Mouse (Mus musculus) granulocyte monocyte progenitor cell, adult 5-6 weeks (primary cell): ENCODE data around the gene Csrp1. TPM values are rescaled to one million over a fixed set of nuclear protein-coding genes. Genes with fewer than 3 reads are reported as not detected.
A peak's percentile ranks its signal among the peaks of the same experiment; 100 is the strongest.

Experiments used
- ATAC-seq: replicated peaks from 2 replicates; pipeline ENCODE4 v1.8.0; 2016; ENCODE audit warnings: mild to moderate bottlenecking, moderate TSS enrichment, inconsistent platforms; ENCODE audit not compliant: poor library complexity, severe bottlenecking
- total RNA-seq, 2 experiments: library from RNA; stranded (forward) in 1 of 2; stranded (reverse) in 1 of 2; fragments of 200-712, 200-1000 nt in 1 of 2; fragments of >200 nt in 1 of 2; fragmentation: Nextera tagmentation in 1 of 2; gene quantifications; 2 replicates each; pipeline ENCODE4 v1.2.3; 2014 to 2017

The Csrp1 gene
- total RNA-seq, 2 experiments from 2014 or later: 135 to 138 TPM

DNA sequence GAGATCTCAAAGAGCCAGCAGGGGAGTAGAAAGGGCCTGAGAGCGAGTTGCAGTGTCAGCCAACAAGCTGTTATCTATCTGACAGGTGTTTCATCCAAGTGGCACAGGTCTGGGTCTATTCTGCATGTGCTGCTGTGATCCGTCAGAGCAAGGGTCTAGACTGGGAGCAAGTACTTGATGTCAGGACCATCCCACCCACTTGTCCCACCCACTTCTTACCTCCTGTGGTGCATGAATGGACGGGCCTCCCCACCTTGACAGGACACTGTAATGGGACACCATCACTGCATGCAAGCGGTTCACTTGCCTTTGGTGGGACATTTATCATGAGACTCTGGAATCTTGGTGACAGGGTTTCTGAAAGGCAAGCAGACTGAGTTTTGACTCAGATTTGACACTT lies 10.0 kb downstream of the Csrp1 start:
- ATAC-seq: no peak

DNA sequence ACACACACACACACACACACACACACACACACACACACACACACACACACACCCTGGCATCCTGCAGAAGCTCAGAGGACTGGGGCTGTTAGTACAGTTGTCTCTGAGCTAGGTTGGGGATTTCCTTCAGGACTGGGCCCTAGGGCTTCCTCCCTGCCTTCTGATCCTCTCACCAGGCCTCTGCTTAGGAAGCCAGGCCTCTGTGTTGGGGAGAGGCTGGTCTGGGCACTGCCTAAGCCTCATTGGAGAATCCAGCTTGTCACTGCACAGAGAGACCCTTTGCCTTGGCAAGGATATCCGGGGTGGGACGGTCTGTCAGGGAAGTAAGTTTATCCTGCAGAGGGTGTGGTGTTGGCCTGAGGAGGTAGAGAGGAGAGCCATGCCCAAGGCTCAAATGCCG lies 10.4 kb downstream of the Csrp1 start:
- ATAC-seq: peak; percentile 23

DNA sequence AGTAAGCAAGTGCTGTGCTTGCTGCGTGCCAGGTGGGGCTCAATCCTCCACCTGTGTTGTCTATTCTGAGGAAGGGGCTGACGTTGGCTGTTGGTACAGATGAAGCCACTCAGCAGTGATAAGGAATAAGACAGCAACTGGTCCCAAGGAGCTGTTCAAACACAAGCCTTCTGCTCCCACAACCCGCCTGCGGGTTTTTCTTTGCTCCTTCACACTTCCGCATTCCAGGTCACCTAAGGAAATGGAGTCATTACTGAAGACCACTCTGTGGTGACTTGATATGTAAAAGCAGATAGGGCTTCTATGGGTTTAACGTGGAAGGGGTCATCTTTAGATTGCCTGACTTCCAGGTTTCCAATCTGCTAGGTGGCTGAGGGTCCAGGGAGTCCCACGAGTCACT lies 11.5 kb downstream of the Csrp1 start:
- peak; percentile 36; the same call in 1 of the 2 replicates for ATAC-seq

DNA sequence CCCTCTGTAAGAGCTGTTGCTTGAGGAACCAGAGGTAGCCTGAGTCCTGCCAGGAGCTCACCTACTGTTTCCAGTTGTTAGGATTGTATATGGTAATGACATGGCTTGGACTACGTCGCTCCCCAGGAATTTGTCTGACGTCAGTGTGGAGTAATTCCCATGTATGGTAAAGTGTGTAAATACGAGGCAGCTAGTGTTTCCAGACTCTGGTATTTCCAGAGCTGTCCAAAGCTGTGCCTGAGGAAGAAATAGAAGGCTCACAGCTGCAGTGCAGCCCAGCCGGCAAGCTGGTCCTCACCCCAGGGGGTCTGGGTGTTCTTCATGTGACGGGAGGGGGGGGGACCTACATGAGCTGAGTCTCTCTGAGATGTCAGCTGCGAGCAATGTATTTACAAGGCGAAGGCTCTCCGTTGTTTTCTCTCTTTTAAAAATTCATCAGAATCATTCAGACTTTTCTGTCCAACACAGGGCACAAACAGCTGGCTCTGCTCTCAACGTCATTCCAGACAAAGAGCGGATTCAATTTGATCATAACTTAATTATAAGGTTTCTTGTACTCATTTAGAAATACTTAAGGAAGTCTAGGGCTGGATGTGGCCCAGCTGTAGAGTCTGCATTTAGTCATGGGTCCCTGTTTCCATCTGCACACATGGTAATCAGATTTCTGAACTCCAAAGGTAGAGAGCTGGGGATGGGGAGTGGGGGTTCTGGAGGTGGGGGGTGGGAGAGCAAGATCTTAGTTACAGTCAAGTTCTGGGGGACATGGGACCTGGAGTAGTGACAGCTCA lies 12.2 kb downstream of the Csrp1 start:
- no peak for ATAC-seq

DNA sequence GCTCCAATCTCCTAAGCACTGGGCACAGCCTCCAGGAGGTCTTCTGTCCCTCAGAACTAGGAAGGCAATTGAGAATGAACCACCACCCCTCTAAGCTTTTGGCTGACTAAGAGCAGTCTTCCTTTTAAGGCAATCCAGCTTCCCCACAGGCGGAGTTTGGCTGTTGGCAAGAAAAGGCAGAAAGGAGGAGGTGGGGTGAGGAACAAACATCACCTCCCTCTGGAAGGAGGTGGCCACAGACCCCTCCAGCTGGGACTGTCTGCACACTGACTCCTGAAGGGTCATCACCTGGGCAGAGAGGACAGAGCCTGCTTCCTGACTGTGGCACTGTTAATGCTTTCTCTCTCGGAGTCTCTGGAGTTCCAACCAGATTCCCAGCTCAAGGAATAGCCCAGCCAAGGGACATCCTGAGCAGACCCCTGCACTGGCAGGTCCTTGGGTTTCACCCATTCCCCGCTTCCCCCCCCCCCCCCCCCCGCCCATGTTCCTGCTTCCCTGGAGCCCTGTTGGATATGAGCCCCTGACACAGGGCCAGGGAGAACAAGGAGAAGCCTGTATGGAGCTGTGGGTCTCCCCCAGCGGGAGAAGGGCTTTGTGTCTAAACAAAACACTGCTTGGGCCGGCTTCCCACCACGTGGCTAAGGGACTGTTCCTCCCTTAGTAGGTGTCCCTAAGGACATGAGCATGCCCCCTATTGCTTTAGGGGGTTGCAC lies 14.5 kb downstream of the Csrp1 start:
- ATAC-seq: no peak

DNA sequence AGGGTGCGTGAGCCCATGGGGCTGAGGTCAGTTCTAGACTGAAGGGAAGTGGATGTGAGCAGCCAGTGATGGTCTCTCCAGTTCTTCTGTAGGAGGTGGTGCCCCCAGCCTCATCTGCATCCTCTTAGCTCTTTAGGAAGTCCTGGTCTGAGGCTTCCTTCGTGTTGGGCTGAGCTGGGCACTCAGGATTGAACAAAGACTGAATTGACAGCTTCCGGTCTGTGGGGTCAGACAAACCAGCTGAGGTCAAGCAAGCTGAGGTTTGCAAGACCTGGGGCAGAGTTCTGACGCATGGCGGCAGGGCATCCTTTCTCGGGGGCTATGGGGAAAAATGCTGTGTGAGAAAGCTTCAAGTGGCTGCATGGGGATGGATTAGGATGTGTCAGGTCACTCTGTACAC lies 15.6 kb downstream of the Csrp1 start:
- ATAC-seq: peak; percentile 29; the same call in 1 of the 2 replicates

DNA sequence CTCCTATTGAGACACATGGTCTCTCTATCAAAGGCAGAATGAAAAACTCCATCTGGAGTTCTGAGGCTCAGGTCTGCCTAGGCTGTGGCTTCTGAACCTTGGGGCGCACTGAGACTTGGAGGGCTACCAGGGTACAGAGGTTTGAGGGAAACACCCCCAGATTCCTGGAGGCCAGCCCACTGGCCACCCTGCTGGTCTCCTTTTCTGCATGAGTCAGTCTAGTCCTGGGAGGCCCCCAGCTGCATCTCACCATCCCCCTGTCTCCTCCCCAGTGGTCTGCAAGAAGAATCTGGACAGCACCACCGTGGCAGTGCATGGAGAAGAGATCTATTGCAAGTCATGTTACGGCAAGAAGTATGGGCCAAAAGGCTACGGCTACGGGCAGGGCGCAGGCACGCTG lies 25.1 kb downstream of the Csrp1 start:
- no peak for ATAC-seq

DNA sequence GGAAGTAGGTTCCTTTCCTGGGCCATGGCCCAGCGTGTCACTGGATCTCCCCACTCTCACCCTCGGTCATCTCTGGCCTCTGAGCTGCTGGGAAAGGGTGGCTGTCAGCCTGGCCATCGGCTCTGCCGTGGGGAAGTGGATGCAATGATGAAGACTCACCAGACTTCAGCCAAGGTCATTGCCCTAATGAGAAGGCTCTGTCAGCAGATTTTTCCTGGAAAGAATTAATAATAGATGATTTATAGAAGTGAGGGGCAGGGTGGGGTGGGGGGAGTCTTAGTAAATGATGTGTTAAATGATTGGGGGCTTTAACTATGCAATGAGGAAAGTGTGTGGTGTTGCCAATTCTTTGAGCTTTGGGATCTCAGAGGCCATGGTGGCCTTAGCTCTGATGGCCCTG lies 26.4 kb downstream of the Csrp1 start:
- no peak for ATAC-seq

DNA sequence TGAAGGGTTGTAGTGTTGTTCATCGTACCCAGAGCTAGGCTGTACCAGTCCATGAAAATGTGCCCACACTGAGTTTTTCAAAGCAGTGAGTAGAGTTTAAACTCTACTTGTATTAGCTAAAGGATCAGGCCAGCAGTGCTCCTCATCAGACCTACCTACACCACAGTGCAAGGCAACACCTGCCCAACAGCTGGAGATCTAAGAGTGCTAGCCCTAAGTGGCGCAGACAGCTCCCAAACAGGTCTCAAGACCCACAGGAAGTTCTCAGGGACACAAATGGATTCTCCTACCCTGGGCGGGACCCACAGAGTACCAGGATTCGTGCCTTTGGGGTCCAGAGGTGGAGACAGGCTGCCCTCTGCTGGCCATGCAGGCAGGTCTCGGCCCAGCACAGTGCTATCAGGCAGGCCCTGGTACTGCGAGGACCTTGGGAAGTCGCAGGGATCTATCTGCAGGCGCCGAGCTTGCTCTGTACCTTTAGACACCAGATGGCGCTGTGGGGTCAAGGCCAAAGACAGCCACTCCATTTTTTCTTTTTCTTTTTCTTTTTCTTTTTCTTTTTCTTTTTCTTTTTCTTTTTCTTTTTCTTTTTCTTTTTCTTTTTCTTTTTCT lies 33.0 kb downstream of the Csrp1 start:
- peak; percentile 100 for ATAC-seq

DNA sequence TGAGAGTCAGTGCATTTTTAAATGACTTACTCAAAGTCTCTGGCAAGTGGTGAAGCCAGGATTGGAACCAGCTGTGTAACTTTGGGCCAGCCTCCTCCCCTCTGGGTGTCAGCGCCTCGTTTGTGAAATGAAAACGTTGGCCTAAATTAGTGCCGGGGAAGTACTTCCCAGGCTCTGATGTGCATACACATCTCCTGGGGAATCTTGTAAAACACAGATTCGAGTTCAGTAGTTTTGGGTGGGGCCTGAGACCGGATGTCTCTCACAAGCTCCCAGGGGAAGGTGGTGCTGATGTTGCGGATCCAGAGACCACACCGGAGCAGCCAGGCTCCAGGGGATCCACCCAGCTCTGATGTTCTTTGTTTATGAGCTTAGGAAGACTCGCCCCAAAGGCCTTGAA lies 35.4 kb downstream of the Csrp1 start:
- no peak for ATAC-seq

DNA sequence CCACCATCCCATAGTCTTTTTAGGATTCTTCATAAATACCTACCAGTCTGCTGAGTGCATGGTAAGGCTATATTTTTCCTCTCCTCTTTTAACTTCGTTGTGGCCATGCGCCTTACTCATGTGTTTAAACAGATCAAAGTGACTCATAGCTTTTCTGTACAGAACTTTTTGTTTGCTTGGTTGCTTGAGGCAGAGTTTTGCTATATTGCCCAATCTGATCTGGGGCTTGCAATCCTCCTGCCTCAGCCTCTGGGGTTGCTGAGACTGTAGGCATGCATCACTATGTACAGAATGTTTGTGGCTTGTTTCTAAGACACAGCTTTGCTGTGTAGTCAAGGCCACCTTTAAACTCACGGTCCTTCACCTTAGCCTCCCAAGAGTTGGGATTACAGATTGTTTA lies 36.1 kb downstream of the Csrp1 start:
- ATAC-seq: no peak

DNA sequence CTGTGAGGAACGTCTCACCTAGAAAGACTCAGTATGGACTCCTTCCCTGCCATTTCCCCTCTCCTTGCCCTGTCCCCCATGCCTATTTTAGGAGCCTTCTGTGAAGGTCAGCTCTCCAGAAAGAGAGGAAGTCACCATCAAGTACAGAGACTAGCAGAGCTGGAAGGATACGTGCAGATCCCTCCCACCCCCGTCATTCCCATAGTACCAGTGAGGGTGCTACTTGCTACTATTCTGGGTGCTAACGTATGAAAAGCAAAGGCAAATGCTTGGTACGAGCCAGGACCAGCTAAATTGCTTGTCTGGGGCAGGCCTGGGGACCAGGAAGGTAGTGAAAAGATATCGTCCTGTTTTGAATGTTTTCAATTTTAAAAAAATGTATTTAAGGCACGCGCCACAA lies 37.4 kb downstream of the Csrp1 start:
- no peak for ATAC-seq

DNA sequence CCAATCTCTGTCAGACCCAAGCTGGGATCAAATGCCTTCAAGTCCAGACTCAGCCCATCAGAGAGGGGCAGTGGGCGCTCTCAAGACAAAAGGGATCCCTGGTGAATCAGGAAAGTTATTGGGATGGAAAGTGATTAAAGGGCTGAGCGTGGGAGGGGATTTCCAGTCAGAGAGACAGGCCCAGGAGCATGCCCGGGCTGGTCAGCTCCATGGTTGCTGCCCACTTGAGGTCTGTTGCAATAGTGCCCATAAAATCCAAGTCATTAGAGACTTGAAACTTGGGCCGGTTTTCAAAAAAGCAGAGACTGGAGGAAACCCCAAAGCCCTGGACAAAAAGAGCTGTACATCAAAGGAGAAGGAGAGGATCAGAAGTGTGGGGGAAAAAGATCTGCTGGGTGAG lies 39.8 kb downstream of the Csrp1 start:
- ATAC-seq: no peak

DNA sequence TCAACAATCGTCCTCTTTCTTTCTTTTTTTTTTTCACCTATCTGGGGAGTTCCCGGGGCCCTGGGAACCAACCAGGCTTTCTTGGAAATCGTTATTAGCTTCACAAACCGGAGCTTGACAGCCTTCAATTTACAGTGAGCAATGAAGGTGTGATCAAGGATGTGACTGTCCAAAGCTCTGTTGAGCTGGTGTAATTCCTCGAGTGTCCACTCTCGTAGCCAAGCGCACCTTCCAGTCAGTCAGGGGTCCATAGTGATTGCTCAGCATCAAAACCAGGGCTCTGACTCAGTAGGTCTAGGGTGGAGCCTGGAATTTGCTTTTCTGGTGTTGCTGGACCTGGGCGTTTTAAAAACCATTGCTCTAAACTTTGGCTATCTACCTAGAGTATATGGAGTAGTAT lies 40.4 kb downstream of the Csrp1 start:
- no peak for ATAC-seq

DNA sequence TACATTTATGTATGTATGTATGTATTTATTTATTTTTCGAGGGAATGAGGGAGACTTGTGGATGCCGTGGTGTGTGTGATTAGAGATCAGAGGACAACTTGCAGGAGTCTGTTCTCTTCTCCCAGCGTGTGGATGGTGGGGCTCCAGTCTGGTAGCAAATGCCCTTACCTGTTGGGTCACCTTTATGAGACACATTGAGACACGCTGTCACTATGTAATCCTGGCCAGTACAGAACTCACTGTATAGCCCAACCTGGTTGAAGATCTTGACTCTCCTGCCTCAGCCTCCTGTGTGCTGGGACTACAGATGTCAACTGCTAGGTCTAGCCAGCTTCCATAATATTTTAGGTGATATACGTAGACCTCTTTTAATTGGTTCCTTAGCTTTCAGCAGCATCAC lies 41.9 kb downstream of the Csrp1 start:
- ATAC-seq: no peak

DNA sequence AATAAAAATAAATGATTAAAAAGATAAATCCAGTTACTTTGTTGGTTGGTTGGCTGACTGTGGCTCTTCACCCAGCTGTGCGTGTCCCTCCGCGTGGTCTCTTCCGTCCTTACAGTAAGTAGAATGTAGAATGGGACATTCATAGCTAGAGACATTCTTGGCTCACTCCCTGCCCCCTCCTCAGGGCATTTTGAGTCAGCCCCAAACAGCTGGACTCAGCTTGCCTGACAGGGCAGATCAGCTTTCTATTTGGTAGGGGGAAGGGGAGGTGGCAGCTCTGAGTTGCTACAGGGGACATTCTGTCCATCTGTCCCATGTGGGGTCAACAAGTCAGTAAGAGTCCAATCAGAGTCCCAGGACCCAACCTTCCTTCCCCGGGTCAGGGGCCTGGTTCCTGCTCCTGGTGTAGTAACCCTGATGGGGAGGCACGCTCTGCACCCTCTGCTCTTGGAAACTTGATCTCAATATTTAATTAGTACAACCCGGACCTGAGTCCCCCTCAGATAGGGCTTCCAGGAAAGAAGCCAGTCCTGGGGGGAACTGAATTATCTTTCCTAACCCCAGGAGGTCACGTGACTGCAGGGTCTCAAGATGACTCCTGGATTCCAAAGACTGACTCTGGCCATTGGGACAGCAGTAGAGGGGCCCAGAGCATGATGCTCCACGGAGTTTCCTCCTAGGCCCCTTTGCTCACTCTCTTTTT lies 43.8 kb downstream of the Csrp1 start:
- ATAC-seq: no peak

DNA sequence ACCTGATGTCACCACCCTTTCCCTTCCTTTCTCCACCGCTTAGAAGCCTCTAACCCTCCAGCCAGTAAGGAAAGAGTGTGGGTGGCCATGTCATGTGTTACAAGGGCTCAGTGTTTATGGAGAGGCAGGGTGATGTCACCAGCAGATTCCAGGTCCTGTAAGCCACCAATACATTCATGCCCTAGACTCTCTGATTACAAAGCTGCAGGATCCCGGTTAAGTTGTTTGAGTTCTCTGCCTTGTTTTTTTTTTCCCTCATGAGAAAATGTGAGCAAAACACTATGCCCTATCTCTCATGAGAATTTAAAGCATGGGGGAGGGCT lies 44.3 kb downstream of the Csrp1 start:
- ATAC-seq: no peak

DNA sequence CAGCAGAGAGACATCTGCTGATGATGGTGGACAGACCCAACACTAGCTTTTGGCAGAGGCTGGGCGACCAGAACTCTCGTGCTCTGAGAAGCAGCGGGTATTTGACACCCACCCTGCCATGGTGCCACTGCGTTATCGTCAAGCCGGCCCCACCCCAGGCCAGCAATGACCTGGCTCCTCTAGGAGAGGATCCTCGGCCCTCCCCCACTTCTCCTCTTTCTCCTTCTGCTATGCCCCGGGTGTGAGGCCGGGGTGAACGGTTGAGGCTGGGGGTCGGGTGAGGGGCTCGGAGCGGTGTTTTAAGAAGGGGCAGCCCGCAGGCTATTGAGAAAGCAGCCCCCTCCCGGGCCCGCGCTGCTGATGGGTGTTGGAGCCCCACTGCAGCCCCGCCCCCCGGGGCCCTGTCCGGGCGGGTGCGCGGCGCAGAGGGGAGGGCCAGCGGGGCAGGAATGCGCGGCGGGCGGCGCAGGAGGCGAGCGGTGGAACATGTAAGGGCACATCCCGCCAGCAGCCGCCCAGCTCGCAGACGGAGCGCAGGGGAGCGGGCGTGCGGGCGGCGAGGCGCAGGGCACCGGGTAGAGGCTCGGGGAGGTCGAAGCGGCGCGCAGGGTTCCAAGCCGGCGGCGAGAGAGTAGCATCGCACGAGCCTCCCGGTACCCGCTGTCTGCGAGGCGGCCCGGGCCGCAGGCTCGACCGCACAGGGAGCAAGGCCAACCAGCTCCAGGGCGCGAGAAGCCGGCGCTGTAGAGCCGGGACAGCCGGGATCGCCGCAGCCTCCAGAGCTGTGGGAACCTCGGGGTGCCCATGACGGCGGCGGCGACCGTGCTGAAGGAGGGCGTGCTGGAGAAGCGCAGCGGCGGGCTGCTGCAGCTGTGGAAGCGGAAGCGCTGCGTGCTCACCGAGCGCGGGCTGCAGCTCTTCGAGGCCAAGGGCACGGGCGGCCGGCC lies 46.1 kb downstream of the Csrp1 start, which contains the start of gene Phlda3:
Phlda3 (plus strand) TSS at position 475 of the 947 bp plus-strand sequence.
- ATAC-seq: peak; percentile 82

DNA sequence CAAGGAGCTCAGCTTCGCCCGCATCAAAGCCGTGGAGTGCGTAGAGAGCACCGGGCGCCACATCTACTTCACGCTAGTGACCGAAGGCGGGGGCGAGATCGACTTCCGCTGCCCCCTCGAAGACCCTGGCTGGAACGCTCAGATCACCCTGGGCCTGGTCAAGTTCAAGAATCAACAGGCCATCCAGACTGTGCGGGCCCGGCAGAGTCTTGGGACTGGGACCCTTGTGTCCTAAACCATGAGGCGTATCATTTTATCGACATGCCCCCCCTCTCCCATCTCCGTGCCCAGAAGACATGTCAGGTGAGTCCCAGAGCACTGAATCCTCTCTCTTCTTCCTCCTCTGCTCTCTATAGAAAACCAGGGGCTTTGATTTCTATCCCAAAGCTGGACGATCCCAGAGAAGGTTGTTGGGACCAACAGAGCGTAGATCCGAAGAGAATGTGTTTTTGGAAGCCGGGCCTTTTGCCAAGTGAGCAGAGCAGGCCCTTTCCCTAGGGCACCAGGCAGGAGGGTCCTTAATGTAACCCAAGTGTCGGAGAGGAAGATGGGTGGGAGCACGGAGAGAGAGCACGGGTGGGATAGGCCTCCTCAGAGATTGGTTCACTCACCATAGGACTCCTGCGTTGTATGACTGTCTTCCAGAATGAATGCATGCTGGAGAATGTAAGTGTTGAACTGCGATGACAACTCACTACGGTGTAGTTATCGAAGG lies 46.9 kb downstream of the Csrp1 start:
- no peak for ATAC-seq
